Mouse (Mus musculus) cerebellum, adult 18-20 months (tissue): Measurements from ENCODE around the gene Rad51.

Experiments used
- DNase-seq, 2 experiments: peaks; one replicate each; pipeline ENCODE4 v3.0.0; 2021

Gene Rad51

DNA sequence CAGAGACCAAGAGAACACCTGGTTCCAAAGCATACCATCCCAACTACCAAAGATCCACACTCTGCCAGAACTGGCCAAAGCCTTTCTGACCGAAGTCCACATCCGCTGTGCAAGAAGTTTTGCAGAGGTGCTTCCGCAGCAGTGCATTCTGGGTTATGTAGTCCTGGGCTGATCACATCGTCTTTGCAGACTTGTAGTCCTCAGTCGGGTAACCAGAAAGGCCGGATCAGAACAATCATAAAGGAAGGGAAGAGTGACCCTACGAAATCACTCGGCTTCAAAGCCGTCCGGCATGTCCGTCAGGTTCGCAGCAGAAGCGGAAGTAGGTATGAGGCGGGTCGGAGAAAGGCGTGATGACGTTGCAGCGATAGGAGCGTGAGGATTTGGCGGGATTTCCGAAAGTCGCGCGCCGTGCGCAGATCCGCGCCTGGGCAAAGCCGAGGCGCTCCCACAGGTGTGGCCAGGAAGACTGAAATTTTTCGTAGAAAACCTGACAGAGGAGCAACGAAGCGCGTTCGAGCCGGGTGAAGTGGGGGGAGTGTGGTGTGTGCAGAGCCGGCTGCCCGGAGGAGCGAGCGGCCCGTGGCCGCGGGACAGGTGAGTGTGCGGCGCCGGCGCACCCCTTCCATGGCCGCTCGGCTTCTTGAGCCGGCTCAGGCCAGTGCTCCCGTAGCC, at the start of gene Rad51:
TSS of gene Rad51 (plus strand) at position 356 of the 675 bp plus-strand sequence.
- peak; percentile 87 for DNase-seq

DNA sequence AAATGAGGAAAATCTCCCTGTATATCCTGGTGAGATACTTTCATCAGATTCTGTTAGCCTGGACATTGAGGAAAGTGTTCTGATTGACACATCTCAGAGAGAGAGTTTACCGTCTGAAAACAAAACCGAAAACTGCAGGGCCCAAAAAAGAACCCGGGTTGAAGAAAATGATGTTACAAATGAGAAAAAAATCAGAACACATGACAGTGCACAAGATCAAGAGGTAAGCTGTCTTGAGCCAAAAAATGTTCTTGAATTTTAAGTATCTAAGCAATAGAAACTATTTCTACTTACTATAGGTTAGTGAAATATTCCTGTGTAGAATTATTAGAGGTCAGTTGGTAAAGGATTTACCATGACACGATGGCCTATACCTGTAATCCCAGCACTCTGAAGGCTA, 40.2 kb upstream of the Rad51 start:
- DNase-seq = no peak

DNA sequence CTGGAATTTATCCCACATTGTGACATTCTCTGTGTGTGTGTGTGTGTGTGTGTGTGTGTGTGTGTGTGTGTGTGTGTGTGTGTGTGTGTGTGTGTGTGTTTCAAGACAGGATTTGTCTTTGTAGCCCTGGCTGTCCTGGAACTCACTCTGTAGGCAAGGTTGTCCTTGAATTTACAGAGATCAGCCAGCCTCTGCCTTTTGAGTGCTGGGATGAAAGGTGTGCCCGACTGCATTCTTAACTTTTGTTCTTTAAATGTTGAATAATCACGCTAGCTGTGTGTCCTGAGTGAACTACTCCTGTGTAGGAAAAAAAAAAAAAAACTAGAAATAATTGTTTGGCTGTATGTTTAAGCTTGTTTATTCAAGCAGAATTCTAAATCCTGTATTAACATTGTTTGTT, 26.4 kb upstream of the Rad51 start:
- no peak for DNase-seq

DNA sequence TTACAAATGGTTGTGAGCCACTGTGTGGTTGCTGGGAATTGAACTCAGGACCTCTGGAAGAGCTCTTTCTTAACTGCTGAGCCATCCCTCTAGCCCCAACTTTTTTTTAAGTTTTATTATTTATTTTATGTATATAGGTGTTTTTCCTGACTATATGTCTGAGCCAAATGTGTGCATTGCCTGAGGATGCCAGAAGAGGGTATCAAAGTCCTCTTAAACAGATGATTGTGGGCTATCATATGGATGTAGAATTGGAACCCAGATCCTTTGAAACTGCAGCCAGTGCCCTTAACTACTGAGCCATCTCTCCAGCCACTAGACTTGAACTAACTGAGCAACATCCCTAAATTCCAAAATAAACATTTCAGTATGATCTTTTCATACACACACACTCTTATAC, 11.0 kb upstream of the Rad51 start:
- no peak for DNase-seq

DNA sequence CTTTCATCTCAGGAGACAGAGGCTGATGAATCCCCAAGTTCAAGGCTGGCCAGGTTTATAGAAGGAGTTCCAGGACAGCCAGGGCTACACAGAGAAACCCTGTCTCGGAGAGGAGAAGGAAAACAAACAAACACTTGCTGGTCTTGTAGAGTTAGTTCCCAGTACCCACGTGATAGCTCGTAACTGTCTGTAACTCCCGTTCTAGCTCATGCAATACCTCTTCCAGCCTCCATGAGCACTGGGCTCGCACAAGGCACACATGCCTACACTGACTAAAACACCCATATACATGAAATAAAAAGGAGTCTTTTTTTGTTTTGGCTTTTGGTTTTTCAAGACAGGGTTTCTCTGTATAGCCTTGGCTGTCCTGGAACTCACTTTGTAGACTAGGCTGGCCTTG, 6.0 kb upstream of the Rad51 start:
- DNase-seq = no peak

DNA sequence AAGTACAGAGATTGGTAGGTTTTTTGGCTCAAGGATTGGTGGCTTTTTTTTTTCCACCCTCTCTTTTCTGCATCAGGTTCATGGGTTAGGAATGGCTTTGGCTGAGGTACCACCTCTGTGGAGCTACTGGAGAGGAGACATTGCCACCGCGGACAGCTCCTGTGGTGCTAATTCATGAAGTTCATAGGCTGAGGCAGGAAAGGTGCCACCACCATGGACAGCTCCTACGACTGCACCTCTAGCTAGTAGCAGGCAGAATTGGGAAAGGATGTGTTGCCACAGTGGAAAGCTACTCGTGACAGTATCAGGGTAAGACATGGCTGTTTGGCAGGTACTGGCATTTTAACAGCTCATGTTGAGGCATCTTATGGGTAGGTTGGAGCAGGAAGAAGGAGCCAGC, 4.0 kb upstream of the Rad51 start:
- DNase-seq = no peak

DNA sequence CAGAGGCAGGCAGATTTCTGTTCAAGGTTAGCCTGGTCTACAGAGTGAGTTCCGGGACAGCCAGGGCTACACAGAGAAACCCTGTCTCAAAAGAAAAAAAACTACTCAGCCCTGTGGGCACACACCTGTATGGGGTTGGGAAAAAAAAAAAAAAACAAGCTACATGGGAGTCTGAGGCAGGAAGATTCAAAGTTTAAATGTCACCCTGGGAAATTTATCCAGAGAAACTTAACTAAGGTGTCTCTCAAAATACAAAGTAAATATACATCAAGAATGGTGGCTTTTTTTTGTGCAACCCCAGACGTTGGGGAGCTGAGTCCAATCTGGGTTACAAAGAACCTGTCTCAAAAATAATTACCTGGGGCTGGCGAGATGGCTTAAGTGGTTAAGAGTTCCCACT, 1.5 kb upstream of the Rad51 start:
- no peak for DNase-seq

DNA sequence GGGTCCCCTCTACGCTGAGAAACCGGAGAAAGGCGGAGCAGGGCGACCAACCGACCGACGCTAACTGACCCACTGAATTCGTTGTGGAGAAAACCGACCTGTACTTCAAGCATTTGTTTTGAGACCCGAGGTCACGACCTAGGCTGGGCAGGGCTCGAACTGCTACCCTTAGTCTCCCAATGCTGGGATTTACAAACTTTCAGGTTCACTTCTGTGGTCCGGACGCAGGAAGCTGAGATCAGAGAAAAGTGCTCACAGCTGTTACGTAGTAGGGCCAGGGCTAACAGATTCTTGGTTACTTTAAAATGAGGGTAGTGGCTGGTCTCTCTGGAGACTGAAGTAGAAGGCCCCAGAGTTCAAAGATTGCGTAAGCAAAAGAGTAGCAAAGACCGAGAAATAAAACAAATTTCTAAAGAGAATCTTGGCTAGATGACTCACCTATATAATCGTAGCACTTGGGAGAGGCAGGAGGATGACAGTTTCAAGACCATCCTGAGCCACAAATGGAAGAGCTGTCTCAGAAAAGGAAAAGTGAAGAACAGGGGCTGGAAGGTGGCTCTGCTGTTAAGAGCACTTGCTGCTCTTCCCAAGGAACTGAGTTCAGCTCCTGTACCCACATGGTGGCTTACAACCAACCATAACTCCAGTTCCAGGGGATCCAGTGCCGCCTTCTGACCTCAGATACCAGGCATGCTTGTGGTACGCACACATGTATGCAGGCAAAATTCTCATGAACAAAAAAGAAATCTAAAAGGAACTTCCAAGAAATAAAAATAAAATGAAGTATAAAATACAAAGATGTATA, 730 bp downstream of the Rad51 start:
- no peak for DNase-seq

DNA sequence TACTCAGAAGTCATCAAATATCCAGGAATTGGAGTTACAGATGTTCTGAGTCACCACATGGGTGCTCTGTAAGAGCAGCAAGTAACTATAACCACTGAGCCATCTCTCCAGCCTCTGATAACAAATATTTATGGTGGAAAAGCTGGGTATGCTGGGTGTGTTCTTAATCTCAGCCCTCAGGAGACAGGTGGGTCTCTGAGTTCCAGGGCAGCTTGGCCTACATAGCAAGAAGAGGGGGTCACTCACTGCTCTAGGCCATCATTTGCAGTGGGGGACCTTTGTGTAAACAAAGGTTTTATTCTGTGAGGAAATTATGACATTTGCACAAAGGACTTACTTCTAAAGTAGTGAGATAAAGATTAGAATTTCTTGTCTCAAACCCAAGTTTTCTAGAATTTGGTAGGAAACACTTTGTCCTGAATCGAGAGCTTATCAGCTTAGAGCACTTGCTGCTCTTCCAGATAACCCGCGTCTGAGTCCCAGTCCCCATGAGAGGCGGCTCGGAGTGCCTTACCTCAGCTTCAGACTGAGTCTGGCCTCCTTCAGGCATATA, 23.8 kb downstream of the Rad51 start:
- no peak for DNase-seq

DNA sequence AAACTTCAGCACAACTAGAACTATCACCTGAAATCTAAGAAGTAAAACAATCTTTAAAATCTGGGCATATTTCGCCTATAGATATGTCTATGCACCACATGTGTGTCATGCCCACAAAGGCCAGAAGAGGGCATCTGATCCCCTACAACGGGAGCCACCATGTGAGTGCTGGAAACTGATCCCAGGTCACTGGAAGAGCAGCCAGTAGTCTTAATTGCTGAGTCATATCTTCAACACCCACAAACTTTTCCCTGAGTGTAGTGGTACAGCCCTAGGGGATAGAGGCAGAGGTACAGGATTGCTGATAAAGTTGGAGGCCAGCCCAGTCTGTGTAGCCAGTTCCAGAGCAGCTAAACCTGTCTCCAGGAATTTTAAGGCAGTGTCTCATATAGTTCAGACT, 32.6 kb downstream of the Rad51 start:
- DNase-seq = no peak

DNA sequence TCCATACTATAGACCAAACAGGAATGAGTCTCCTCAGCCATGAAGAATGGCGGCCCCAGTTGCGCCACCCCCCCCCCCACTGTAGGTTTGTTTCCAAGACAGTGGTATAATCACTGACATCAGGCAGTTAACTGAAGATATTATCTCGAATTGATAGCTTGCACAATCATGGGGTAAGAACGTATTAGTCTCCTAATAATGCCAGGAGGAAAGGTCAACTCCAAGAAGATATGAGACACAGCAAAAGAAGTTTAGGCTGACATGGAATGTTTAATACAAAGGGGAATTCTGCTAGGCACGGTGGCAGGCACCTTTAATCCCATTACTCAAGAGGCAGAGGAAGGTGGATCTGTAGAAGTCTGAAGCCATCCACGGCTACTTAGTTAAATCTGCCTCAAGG, 33.8 kb downstream of the Rad51 start:
- DNase-seq = no peak

DNA sequence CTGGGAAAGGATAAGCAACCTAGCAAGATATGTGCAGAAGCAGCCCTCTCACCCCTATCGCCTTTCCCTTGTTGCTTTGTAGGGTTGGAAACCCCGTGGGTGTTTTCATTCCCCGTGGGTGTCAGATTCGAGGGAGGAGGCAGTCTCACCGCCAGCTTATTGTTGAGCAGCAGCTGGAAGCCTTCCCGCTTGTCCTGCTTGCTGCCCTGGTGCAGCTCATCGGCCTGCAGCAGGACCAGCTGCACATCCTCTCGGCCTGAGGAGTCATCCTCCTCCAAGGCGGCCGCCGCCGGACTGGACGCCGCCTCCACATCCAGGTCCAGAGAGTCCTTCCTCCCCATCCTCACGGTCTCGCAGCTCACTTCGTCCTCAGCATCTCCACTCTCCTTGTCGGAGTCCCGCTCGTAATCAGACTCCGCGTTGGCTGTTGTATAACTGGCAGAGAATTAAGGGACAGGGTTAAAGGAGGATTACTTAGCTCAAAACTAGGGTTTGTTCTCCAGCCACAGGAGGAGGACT, 34.6 kb downstream of the Rad51 start:
- DNase-seq = no peak

DNA sequence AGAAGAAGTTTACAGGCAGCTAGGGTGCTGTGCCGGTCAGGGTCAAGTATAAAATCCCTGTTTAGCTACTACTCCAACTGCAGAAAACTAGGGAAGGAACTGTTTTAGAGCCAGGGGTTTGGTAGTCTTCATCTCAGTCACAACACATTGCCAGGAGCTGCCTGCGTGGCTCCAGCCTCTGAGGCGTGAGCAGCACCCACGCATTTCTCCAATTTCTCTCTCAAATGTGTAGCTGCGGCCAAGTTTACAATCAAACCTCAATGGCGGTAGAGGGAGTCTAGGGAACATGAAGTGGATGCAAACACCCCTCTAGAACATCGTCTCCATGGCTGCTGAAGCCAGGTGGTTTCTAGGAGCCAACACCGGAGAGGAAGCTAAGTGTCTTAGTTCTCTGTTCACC, 35.2 kb downstream of the Rad51 start:
- DNase-seq = no peak

DNA sequence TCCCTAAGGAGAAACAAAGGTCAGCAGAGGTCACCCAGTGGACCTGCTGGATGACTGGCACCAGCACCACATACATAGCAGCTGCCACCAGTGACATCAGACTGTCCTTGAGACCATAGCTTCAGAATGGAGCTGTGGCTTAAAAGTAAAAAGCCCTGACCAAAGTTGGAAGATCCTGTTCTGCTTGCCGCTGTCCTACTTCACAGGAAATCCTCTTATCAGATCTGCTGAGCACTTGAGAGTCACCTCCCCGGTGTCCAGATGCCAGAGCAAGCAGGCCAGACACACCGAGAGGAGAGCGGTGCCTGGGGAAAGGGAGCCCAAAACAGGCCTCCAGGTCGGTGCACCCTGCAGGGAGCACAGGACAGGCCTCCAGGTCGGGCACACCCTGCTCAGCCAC, 39.7 kb downstream of the Rad51 start:
- DNase-seq = no peak

DNA sequence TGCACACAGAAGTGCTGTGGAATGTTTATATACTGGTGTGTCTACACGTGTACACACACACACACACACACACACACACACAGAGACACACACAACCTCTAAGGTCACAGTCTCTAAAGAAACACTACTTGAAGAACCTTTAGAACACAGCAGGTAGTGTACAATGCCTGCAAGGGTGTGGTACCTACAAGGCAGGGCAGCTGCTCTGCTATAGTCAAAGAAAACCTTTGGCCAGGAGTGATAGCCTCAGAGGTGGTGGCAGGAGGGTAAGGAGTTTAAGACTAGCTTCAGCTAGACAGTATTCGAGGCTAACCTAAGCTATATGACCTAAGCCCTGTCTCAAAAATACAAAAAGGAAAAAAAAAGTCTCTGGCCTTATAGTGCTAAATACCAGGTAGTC, 42.1 kb downstream of the Rad51 start:
- no peak for DNase-seq

DNA sequence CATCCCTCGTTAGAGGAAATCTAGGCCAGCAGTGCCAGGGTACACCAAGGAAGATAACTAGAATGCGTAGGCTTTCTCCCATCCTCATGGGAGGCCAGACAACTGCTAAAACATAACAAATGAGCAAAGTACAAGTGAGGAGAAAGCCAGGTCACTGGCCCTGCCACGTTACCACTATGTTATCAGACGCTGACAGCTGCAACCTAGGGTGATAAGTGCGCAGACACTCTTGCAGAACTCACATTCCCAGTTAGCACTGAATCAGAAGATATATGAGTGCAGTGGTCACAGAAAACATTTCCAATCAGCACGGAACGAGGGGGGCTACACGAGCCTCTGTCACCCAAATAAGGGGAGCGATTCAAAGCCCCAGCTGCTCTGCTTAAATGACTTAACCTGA, 42.8 kb downstream of the Rad51 start:
- no peak for DNase-seq

DNA sequence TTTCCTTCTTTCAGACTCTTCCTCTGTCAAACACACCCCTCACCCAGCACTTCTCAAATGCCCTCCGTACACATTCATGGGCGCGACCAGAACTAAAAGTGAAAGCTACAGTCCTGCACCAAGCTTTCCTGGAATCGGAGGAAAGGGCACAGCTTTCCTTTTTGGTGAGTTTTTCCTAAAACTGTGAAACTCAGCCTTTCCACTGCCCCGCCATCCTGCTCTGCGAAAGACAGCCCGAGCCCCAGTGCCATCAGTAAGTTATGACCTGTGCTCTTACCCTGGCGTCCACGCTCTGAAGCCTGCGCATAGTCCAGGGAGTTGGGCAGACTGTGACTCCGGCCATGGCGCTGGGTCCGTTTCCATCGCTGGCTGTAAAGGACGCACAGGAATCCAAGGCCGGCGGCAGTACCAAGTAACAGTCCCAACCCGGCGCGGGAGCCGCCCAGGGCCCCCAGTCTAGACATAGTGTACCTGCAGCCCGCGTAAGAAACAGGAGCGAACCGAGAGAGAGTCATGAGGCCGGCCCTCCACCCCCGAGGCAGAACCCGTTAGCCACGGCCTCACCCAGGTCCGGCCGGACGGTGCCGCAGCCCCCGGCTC, 43.6 kb downstream of the Rad51 start:
- DNase-seq = peak in 1 of 2 experiments; percentile 36

DNA sequence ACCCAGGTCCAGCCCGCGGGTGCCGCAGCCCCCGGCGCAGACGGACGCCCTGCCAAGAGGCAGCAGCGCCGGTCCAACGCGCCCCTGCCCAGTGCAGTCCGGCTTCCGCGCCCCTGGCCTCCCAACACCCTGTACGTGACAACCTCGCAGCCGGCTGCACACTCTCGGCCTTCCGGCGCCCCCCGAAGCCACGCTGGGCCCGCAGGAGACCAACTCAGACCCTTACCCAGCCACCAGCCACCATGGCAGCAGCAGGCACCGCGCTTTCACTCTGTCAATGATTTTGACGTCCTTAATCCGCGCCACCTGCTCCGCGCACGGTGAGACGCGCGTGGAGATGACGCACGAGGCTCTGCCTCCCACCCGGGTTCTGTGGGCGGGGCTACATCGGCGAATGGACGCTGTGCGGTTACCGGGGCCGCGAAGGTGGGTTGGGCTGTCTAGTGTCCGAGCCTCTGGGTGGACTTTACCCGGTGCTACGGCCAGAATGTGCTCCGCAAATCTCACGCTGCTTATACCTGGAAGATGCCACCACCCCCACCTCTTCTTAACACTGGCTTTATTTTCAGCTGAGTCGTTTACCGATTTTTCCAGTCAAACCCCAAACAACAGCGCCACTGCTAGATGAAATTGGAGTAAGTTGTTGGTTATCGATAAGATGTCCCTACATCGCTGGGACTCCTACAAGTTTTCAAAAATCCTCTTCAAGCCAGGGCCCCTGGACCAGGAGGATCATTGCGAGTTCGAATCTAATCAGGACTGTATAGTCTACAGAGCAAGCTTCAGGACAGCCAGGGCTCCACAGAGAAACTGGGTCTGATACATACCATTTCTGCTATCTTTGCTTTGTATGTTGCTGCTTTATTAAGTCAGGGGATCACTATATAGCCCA, 44.3 kb downstream of the Rad51 start, which contains the start of gene Rmdn3:
TSS of gene Rmdn3 (minus strand) at position 354 of the 892 bp plus-strand sequence.
- DNase-seq = peak; percentile 95 to 98

DNA sequence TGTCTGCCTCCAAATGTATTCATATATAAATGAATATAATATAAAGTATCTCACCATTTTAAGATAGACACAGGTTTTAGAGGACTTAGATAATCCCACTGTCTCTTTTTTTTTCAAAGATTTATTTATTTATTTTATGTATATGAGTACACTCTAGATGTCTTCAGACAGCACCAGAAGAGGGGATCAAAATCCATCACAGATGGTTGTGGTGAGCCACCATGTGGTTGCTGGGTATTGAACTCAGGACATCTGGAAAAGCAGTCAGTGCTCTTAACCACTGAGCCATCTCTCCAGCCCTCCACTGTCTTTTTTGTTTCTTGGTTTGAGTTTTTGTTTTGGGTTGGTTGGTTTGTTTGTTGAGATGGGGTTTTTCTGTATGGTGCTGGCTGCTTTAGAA, 45.2 kb downstream of the Rad51 start:
- no peak for DNase-seq

DNA sequence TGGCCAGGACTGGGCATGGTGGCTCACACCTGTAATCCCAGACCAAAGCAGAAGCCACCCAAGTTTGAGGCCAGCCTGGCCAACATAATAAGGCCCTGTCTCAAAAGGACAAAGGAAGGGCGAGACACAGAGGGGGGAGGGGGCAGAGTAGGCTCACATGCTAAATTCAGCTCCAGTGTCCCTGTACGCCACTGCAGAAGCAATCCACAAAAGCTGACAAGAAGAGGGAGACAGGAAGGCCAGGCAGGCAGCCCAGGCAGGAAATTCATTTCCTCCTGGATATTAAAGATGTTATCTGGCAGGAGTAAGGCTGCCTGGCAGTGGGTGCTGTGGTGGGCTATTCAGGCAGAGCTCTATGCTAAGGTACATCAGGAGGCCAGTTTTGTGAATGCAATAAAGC, 48.7 kb downstream of the Rad51 start:
- DNase-seq = no peak

DNA sequence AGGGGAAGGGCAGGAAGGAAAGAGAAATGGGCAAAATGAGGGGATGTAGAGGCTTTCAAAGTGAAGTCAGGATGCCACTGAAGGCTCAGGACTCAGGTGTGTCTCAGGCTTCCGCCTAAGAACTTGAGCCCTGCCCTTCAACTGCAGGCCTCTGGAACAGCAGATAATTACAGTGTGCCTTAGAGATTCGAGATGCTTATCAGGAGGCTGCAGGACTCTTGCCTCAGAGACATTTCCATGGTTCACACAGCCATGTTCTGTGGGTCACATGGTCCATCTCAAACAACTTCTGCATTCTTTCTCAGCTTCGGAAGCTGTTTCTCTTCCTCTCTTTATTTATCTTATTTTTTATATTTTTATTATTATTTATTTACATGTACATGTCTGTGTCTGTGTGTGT, 50.5 kb downstream of the Rad51 start:
- no peak for DNase-seq

DNA sequence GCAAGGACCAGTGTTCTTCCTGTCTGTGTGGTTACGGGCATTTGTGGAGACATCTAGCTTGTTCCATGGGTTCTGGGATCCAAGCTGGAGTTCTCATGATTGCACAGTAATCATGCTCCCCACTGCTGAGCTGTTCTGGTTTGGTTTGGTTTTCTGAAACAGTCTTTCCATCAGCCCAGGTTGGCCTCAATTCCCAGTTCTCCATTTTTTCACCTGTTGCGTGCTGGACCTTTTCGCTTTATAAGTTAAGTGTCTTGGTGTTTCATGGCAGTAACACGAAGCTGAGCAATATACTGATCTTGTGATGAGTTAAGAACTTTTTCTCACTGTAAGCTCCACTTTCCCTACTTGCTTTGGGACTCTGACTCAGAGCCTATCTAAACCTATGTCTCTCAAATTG, 51.4 kb downstream of the Rad51 start:
- DNase-seq = no peak

DNA sequence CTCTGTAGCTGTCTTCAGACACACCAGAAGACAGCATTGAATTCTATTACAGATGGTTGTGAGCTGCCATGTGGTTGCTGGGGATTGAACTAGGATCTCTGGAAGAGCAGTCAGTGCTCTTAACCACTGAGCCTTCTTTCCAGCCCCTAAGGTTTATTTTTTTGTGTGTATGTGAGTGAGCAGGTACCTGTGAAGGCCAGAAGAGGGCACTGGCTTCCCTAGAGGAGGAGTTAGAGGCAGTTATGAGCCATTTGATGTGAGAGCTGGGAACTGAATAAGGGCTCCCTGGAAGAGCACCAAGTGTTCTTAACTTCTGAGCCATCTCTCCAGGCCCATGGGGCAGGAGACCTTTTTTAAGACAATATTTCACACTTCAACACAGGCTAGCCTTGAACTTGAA, 52.8 kb downstream of the Rad51 start:
- DNase-seq = no peak
